Mouse (Mus musculus) layer of hippocampus, postnatal 14 days (tissue): Measurements from ENCODE around the gene Nsa2. TPM values are rescaled to one million over a fixed set of nuclear protein-coding genes. Genes with fewer than 3 reads are reported as not detected.

Experiments used
- DNase-seq, 2 experiments: peaks; one replicate each; pipeline ENCODE4 v3.0.0; 2021 to 2022; ENCODE audit warnings: low spot score in 2 of 2, mixed read lengths in 1 of 2
- total RNA-seq, 2 experiments: library from RNA; stranded (reverse); gene quantifications; 2 replicates each; pipeline ENCODE4 v1.2.3; 2021

Nsa2 gene
- total RNA-seq, 2 experiments from 2014 or later, result 60.5 to 67.7 TPM

GRCm38 (mm10) chr13:97088183-97088582 is 49.6 kb downstream of the Nsa2 start:
- no peak for DNase-seq

DNA sequence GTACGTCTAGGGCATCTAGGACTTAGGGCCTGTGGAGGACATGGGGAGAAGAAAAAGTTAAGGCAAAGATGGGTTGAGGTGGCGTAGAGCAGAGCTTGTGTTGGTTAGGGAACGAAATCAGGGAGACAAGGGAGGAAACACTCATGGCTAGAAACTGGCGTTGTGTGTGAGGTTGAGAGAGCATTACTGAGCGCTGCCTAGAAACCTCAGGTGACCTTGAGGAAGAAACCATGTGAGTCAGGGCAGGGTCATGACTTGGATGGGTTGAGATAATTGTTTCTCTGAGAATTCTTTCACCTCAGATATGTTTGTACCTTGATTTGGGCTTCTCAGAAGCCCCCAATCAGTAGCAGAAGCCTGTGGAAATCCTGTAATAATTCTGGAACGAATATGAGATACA is 50.3 kb downstream of the Nsa2 start:
- no peak for DNase-seq

- DNase-seq, result no peak
Observed at GRCm38 (mm10) chr13:97086316-97086715, 51.4 kb downstream of the Nsa2 start.

DNA sequence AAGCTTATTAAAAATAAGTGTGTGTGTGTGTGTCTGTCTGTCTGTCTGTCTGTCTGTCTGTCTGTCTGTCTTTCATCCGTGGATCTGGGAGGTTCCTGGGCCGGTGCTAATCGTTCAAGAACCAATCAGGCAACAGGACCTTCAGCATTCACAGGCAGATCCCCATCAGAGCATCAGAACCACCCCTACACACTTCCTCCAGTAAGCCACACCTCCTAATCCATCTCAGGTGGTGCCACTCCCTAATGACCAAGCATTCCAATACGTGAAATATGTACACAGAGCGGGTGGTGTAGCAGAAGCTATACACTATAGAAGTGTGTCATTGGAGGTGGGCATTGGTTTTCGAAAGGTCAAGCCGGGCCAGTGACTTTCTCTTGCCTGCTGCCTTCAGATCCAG is 55.3 kb downstream of the Nsa2 start:
- DNase-seq, result no peak

DNA sequence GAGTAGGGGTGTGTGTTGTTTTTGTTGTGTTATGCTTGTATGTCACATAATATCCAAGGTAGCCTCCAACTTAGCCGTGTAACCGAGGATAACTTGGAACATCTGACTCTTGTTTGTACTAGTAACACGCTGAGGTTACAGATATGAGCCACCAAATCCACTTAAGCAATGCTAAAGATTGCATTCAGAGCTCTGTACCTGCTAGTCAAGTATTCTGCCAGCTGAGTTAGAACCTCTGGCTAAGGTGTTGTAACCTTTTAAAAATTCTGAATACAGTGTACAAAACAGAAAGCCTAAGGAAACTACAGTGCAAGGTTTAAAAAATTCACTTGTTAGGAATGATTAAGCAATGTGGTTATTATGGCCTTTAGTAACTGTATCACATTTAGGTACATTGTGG is 57.1 kb downstream of the Nsa2 start:
- no peak for DNase-seq

GRCm38 (mm10) chr13:97080201-97080600 is 57.5 kb downstream of the Nsa2 start:
- no peak for DNase-seq

Other genes with a start within 250 kb of the Nsa2 start
- gene Gcnt4, start 213.2 kb downstream of the Nsa2 start, total RNA-seq, result 1 to 10 TPM in 1 of 2 experiments, under 1 TPM in 1; 0.90 to 1.4 TPM
- not detected for gene 1700029F12Rik, start 103.6 kb downstream of the Nsa2 start, total RNA-seq
- 10 to 100 TPM; 35.6 to 37.5 TPM for gene Fam169a, start 70.7 kb downstream of the Nsa2 start, total RNA-seq
- gene Gm6169, start 38.7 kb downstream of the Nsa2 start, total RNA-seq, result 1 to 10 TPM in 1 of 2 experiments, not detected in 1; 5.0 TPM
- 10 to 100 TPM; 28.3 to 29.1 TPM for gene Gfm2, start within 50 bp of the Nsa2 start, total RNA-seq
- gene Hexb, start 60.4 kb upstream of the Nsa2 start, total RNA-seq, result 100 to 1,000 TPM; 111 to 112 TPM
- gene Enc1, start 103.2 kb upstream of the Nsa2 start, total RNA-seq, result 100 to 1,000 TPM; 582 to 626 TPM